Mouse (Mus musculus) limb, embryonic 10.5 days (tissue): Measurements from ENCODE around the gene Mme. TPM values are rescaled to one million over a fixed set of nuclear protein-coding genes. Genes with fewer than 3 reads are reported as not detected.

ENCODE experiments used
- DNase-seq: peaks from one replicate; pipeline ENCODE4 v3.0.0-alpha.2; 2017; ENCODE audit warnings: low spot score
- H3K27ac ChIP-seq: fragments of 300-500 bp; sonication (generic); 2 replicates; pipeline ENCODE4 v1.5.1; 2016; ENCODE audit warnings: mild to moderate bottlenecking
- H3K27me3 ChIP-seq: fragments of 300-500 bp; sonication (generic); 2 replicates; pipeline ENCODE4 v1.6.1; 2016; ENCODE audit warnings: low read depth, mild to moderate bottlenecking; ENCODE audit not compliant: poor library complexity, severe bottlenecking
- H3K36me3 ChIP-seq: fragments of 300-500 bp; sonication (generic); 2 replicates; pipeline ENCODE4 v1.6.1; 2016; ENCODE audit warnings: mild to moderate bottlenecking, moderate library complexity
- H3K4me1 ChIP-seq: fragments of 300-500 bp; sonication (generic); 2 replicates; pipeline ENCODE4 v1.6.1; 2016
- H3K4me3 ChIP-seq: fragments of 300-500 bp; sonication (generic); 2 replicates; pipeline ENCODE4 v1.5.1; 2016; ENCODE audit warnings: mild to moderate bottlenecking, moderate library complexity
- H3K9me3 ChIP-seq: fragments of 300-500 bp; sonication (generic); replicated peaks from 2 replicates; pipeline ENCODE4 v1.6.1; 2016; ENCODE audit warnings: mild to moderate bottlenecking
- whole genome bisulfite sequencing: fragments of 180-500 bp; shearing (Covaris S2); methylation state at CpG from one replicate; pipeline ENCODE4 v1.1.7; 2016; 5-methylcytosine and 5-hydroxymethylcytosine counted together
- polyA plus RNA-seq: library from polyadenylated mRNA; unstranded; fragments of >200 nt; fragmentation: Nextera tagmentation; extraction: Ambion mirVana; gene quantifications from 2 replicates; pipeline ENCODE4 v1.2.1, GENCODE M21; 2016

Gene Mme
- polyA plus RNA-seq: 6.0 and 16.8 TPM in 2 replicates

GRCm38 (mm10) chr3:63241099-63241587, at the start of gene Mme:
Mme (plus strand) TSS chr3:63241537.
- WGBS: 83% methylated on average over 7 of the region's 7 CpGs
- H3K27ac ChIP-seq: no peak within 1 kb of the TSS
- peaks cover 14% of the 10 kb centered on the region for H3K4me1 ChIP-seq
- no peaks in the 10 kb centered on the region for H3K36me3 ChIP-seq
- H3K9me3 ChIP-seq: no peaks in the 10 kb centered on the region
- H3K27me3 ChIP-seq: no peaks in the 10 kb centered on the region
- no peak within 1 kb of the TSS for H3K4me3 ChIP-seq
- DNase-seq: no peak

DNA sequence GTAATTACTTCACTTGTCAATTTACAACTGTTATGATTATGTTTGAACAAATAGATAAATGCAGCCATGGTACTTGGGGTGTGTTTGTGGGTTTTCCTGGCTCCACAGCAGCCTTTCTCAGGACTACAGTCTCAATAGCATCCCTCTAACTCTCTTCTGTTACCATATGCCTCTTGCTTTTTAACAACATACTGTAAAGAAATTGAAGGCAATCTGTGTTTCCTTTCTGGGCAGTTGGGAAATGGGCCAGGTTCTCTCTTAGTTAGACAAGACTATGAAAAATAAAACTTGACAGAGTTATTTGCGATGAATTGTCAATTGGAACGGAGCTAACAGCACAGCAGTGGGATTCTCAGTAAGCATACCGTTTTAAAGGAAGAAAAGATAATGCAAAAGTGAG, 44.8 kb upstream of the Mme start:
- no peaks in the 10 kb centered on the region for H3K4me1 ChIP-seq
- no peak for DNase-seq
- no peak overlapping the region for H3K4me3 ChIP-seq
- H3K27ac ChIP-seq: no peak overlapping the region
- no peaks in the 10 kb centered on the region for H3K27me3 ChIP-seq
- no peaks in the 10 kb centered on the region for H3K9me3 ChIP-seq
- no peaks in the 10 kb centered on the region for H3K36me3 ChIP-seq
- WGBS: 95% methylated on average over 3 of the region's 3 CpGs

- H3K4me3 ChIP-seq: no peak overlapping the region
- 97% methylated on average over 2 of the region's 2 CpGs for WGBS
- H3K27me3 ChIP-seq: no peaks in the 10 kb centered on the region
- H3K4me1 ChIP-seq: no peaks in the 10 kb centered on the region
- no peak overlapping the region for H3K27ac ChIP-seq
- H3K36me3 ChIP-seq: no peaks in the 10 kb centered on the region
- no peaks in the 10 kb centered on the region for H3K9me3 ChIP-seq
- DNase-seq: no peak
Measured at GRCm38 (mm10) chr3:63198026-63198425, 43.3 kb upstream of the Mme start.

DNA sequence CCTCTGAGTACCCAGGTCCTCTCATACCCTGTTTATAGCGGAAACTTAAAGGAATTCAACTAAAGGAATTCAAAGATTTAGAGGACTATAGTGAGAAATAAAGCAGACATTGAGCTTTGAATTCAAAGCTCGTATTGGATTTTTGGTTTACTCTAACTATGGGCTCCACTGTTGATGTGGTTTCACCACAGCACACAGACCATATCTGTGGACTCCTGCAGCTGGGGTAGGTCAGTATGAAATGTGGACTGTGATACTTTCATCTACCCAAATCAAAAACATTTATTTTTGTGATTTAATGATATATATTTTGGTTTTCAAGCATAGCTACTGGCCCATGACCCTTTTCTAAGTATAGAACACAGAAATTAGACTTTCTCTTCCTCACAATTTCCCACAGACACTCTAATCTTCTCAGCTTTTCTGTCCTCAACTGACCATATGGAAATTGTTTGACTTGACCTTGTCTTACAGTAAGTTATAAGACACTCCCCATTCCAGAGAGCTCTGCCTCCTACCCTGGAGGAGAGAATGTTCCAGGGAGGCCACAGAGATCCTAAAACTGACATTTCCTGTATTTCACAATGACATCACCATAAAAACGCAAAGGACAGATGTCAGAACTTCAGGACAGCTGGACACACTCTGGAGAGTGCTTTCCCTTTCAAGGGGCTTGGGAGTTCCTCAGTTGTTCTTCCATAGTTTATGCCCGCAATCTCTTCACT, 19.3 kb upstream of the Mme start:
- Histone ChIP-seq H3K27ac (no peak overlapping the region), H3K4me1 (no peaks in the 10 kb centered on the region), H3K4me3 (no peak overlapping the region), H3K27me3 (no peaks in the 10 kb centered on the region), H3K9me3 (no peaks in the 10 kb centered on the region), H3K36me3 (no peaks in the 10 kb centered on the region)
- 90% methylated on average over 4 of the region's 4 CpGs for WGBS
- DNase-seq: no peak

DNA sequence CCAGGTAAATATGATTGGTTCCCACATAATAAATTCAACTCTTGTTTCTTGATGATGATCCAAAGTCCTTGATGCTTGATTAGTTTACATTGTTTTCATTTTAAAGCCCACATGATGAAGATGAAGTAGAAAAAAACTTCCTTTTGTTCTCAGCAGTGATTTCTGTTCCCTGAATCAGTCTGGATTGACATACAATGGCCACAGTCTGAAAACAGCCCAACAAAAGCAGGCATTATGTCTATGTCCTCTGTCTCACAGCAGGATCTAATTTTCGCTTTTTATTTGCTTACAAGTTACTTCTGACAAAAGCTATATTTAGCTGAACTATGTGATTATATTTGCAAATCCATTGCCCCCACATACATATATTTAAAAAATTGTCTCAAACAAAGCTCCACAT, 17.7 kb upstream of the Mme start:
- no peaks in the 10 kb centered on the region for H3K4me1 ChIP-seq
- DNase-seq: no peak
- no peaks in the 10 kb centered on the region for H3K27me3 ChIP-seq
- no peak overlapping the region for H3K4me3 ChIP-seq
- WGBS: 81% methylated on average over 1 of the region's 1 CpGs
- no peak overlapping the region for H3K27ac ChIP-seq
- no peaks in the 10 kb centered on the region for H3K36me3 ChIP-seq
- H3K9me3 ChIP-seq: no peaks in the 10 kb centered on the region

DNA sequence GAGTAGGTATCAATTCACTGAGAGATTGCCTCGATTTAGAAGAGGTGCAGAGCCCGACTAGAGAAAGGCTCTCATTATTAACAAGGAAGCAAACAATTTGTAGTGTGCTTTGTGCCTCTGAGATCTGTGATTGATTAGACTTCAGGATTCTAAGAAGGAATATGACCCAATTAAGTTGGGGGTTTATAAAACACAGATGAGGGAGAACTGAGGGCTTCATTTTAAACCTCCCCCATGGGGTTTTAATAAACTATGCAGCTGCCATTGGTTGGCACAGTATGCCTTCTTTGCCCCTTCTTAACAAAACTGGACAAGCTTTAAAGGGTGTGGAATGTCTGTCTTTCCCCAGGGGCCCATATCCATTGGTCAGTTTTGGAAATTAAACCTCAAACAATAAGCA, 5.4 kb upstream of the Mme start:
- H3K27me3 ChIP-seq: no peaks in the 10 kb centered on the region
- no peak for DNase-seq
- WGBS: 27% methylated on average over 2 of the region's 2 CpGs
- H3K4me3 ChIP-seq: no peak overlapping the region
- H3K4me1 ChIP-seq: peaks cover 16% of the 10 kb centered on the region
- H3K9me3 ChIP-seq: no peaks in the 10 kb centered on the region
- H3K27ac ChIP-seq: 0 out of 2 replicates have a peak overlapping the region, but pooled peaks have one; percentile 8
- H3K36me3 ChIP-seq: no peaks in the 10 kb centered on the region

DNA sequence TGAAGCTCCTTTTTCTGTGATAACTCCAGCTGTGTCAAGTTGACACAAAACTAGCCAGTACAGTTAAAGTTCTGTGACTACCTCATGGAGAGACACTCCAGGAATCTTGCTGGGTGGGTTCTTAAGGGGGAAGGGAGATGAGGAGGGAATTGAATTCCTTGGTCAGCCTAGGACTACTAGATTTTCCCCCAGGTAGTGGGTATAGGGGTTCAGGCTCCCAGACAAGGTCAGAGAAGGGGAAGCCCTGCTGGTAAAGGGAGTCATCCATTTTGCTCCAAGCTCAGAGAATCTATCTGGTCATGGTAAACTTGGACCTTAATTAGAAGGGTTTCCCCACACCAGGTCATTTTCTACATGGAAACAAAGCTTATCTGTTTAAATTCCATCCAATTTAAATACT, 2.4 kb downstream of the Mme start:
- Histone ChIP-seq H3K4me3 (no peak overlapping the region), H3K9me3 (no peaks in the 10 kb centered on the region), H3K4me1 (peaks cover 7% of the 10 kb centered on the region), H3K36me3 (no peaks in the 10 kb centered on the region), H3K27me3 (no peaks in the 10 kb centered on the region), H3K27ac (no peak overlapping the region)
- DNase-seq: no peak

DNA sequence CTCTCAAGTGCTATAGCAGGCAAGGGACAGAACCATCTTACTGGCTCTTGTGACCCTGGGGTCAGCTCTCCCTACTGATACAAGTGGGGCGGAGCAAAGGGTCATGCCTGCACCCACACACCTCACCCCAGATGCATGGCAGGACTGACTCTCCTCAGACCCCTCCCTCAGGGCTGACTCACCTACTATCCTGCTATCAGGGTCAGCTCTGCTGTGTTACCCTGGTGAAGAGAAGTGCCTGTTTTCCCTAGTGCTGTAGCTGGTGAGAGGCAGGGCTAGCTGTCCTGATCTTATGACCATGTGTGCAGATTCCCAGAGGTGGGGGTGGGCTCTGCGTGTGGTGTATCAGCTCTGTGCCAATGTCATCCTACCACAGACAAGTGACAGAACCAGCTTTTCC, 30.8 kb downstream of the Mme start:
- Histone ChIP-seq H3K27me3 (no peaks in the 10 kb centered on the region), H3K4me3 (no peak overlapping the region), H3K27ac (no peak overlapping the region), H3K9me3 (no peaks in the 10 kb centered on the region), H3K4me1 (no peaks in the 10 kb centered on the region), H3K36me3 (no peaks in the 10 kb centered on the region)
- 81% methylated on average over 2 of the region's 2 CpGs for WGBS
- DNase-seq: no peak

- Histone ChIP-seq H3K27ac (no peak overlapping the region), H3K27me3 (no peaks in the 10 kb centered on the region), H3K9me3 (no peaks in the 10 kb centered on the region), H3K4me1 (peaks cover 13% of the 10 kb centered on the region), H3K36me3 (no peaks in the 10 kb centered on the region), H3K4me3 (no peak overlapping the region)
- WGBS: 84% methylated on average over 6 of the region's 6 CpGs
- no peak for DNase-seq
Measured at GRCm38 (mm10) chr3:63294316-63294715, 53.0 kb downstream of the Mme start.

- H3K27ac ChIP-seq: peak overlapping the region; percentile 95
- H3K4me3 ChIP-seq: peak overlapping the region; percentile 84
- H3K9me3 ChIP-seq: no peaks in the 10 kb centered on the region
- peaks cover 13% of the 10 kb centered on the region for H3K4me1 ChIP-seq
- DNase-seq: no peak
- H3K36me3 ChIP-seq: no peaks in the 10 kb centered on the region
- WGBS: 47% methylated on average over 4 of the region's 4 CpGs
- no peaks in the 10 kb centered on the region for H3K27me3 ChIP-seq
Measured at GRCm38 (mm10) chr3:63294791-63295190, 53.5 kb downstream of the Mme start.

DNA sequence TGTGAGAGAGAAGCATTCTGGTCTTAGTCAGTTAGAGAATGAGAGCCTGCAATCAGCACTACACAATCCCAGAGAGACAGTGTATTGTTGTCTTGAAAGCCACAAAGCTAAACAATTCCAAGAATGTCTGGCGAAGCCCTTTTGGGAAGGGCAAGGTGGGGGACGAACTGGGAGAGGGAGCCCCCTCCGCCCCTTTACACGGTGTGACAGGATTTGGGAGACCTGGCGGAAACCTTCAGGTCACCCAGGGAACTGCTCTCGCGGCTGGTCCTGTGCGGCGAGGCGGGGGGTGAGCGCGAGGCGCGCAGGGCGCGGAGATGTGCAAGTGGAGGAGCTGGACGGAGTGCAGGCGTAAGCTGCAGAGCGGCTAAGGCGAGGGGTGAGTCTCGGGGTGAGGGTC, 53.9 kb downstream of the Mme start:
- Histone ChIP-seq H3K4me3 (peak overlapping the region; percentile 84), H3K9me3 (no peaks in the 10 kb centered on the region), H3K27ac (peak overlapping the region; percentile 95), H3K36me3 (no peaks in the 10 kb centered on the region), H3K27me3 (no peaks in the 10 kb centered on the region), H3K4me1 (peaks cover 13% of the 10 kb centered on the region)
- under 1% methylated on average over 21 of the region's 21 CpGs for WGBS
- DNase-seq: peak; percentile 79

GRCm38 (mm10) chr3:63295657-63296231, 54.4 kb downstream of the Mme start:
- no peaks in the 10 kb centered on the region for H3K27me3 ChIP-seq
- H3K9me3 ChIP-seq: no peaks in the 10 kb centered on the region
- H3K27ac ChIP-seq: peak overlapping the region; percentile 95
- WGBS: 1% methylated on average over 44 of the region's 54 CpGs
- H3K4me1 ChIP-seq: peaks cover 13% of the 10 kb centered on the region
- DNase-seq: peak; percentile 83
- no peaks in the 10 kb centered on the region for H3K36me3 ChIP-seq
- peak overlapping the region; percentile 84 for H3K4me3 ChIP-seq

GRCm38 (mm10) chr3:63296411-63296810, 55.1 kb downstream of the Mme start:
- WGBS: 6% methylated on average over 12 of the region's 12 CpGs
- DNase-seq: no peak
- Histone ChIP-seq H3K27me3 (no peaks in the 10 kb centered on the region), H3K27ac (peak overlapping the region; percentile 95), H3K4me3 (peak overlapping the region; percentile 84), H3K4me1 (peaks cover 13% of the 10 kb centered on the region), H3K9me3 (no peaks in the 10 kb centered on the region), H3K36me3 (no peaks in the 10 kb centered on the region)
